Mouse (Mus musculus) liver, adult 2 months (tissue): ENCODE results near the gene Actr1a.

Source experiments
- CTCF ChIP-seq: fragments of 200-500 bp; IDR thresholded peaks from 2 replicates; pipeline ENCODE4 v1.5.1; 2011; ENCODE audit warnings: low read depth, low read length, control low read depth
- POLR2A ChIP-seq: fragments of 200-500 bp; IDR thresholded peaks from 2 replicates; pipeline ENCODE4 v1.6.1; 2011; ENCODE audit warnings: low read length, control low read depth; ENCODE audit not compliant: insufficient read depth; ENCODE audit errors: extremely low read depth

- TF ChIP-seq POLR2A (peak; percentile 39; the same call in 1 of the 2 replicates), CTCF (peak; percentile 86)
These were observed 1.3 kb upstream of the Actr1a start, which contains the start of gene Sufu for GRCm38 (mm10) chr19:46396686-46397435.
